Mouse (Mus musculus): Measurements from ENCODE around the gene Slc22a14. TPM values are rescaled to one million over a fixed set of nuclear protein-coding genes. Genes with fewer than 3 reads are reported as not detected.

Gene Slc22a14
- polyA plus RNA-seq (2017; shearing (Covaris generic)): not detected

GRCm38 (mm10) chr9:119365284-119365683 lies at the start of gene Slc22a14:
Gene Slc22a14, minus strand, starts transcription at chr9:119365553.

DNA sequence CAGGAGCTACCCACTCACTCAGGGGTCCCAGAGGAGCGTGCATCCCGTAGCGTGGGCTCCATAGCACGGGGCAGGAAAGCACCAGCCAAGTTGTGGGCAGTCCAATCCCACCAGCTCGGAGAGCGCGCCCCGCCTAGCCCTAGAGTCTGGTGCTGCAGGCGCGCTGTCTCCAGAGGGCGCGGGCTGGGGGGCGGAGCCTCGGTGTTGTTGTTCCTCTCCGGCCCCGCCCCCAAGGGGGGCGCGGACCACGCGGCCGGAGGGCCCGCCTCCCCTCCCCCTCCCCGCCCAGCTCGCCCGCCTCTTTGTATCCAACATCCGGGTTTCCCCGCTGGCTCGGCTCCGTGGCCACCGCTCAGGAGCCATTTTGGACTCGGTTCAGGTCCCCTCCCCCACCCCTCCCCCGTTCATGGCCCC lies 36.5 kb upstream of the Slc22a14 start, which contains the start of gene Acvr2b:
Gene Acvr2b (plus strand): TSS at position 318 of the 414 bp plus-strand sequence.

GRCm38 (mm10) chr9:119357331-119358057 lies 7.9 kb downstream of the Slc22a14 start, which contains the start of gene Xylb:
Gene Xylb, plus strand, starts transcription at chr9:119357381.

DNA sequence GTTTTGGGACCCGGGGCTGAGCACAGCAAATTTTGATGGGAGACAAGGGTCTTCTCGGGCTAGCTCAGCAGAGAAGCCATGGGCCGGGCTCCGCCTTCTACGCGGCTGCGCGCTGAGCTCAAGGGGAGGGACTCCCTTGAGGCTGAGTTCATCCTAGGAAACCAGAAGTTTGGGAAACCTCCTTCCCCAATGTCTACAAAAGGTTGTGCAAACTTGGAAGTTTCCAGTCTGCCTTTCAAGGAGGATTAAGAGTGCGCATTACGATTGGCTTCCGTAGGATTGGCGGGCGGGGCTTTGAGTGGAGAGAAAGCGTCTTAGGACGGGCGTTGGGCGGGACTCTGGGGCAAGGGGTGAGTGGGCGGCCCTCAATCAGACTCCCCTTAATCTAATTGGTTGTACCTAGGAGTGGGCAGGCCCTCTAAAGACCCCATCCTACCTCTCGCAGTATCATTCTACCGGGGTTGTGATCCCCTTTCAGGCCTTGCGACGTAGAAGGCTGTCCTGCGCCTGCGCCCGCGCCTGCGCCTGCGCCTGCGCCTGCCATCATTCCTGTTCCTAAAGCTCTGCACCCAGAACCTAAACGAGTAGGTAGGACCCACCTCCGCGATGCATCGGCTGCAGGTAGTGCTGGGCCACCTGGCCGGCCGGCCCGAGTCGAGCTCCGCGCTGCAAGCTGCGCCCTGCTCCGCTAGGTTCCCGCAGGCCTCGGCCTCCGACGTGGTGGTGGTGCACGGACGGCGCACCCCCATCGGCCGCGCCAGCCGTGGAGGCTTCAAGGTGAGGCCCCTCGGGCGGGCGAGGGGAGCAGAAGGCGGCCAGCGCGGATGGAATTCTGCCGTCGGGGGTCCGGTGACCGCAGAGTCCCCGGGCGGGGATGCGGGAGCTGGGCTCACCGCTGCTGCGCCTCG lies 24.2 kb downstream of the Slc22a14 start, which contains the start of gene Myd88:
Gene Myd88 (minus strand): TSS at position 503 of the 908 bp plus-strand sequence.

GRCm38 (mm10) chr9:119339558-119340211 lies 25.7 kb downstream of the Slc22a14 start, which contains the start of gene Acaa1a:
Gene Acaa1a, plus strand, starts transcription at chr9:119339676.

DNA sequence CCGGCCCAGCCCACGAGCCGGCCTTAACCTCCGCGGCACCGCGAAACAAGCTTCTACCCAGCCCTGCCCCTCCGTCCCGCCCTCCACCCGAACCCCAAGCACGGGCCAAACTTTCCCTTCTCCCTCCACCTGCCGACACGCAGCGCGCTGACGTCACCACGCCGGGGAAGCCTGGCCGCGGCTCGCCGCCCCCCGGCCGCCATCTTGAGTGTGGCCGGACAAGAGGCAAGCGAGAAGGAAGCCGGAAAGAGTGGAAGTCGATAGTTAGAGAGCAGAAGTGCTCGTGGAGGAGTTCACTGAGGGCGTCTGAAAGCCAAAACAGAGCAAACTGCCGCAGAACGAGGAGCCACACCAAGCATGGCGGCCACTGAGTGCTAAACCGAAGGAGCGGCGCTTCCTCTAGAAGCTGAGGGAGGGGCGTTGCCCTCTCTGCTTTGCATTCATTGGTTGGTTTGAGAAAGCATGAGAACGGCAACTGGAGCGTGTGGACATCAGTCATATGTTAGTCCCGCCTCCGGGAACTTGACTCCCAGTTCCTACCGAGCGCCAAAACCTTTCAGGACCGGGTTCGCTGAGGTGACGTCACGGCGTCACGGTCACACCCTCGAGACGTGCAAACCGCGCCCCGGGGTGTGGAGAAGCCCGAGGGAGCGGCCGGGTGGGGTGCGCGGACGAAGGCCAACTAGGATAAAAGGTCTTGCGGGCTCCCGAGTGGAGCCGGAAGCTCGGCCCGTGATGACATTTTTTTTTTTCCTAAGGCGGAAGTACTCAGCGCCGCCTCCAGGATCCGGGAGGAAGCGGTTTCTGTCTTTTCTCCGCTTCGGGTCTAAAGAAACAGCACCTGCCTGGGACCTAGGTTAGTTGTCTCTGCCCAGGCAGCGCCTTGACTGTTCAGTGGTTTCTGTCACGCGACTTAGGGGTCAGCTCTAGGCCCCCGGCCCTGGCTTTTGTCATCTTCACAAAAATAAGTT lies 42.8 kb downstream of the Slc22a14 start, which contains the start of gene Oxsr1:
Gene Oxsr1 (minus strand): TSS at position 139 of the 971 bp plus-strand sequence.

GRCm38 (mm10) chr9:119208998-119209397 lies 156.4 kb downstream of the Slc22a14 start, which contains the start of gene Slc22a13:
Gene Slc22a13, minus strand, starts transcription at chr9:119209098.

GRCm38 (mm10) chr9:119158861-119159260 lies 206.5 kb downstream of the Slc22a14 start, which contains the start of gene Gm47289:
Gene Gm47289, plus strand, starts transcription at chr9:119159161.

DNA sequence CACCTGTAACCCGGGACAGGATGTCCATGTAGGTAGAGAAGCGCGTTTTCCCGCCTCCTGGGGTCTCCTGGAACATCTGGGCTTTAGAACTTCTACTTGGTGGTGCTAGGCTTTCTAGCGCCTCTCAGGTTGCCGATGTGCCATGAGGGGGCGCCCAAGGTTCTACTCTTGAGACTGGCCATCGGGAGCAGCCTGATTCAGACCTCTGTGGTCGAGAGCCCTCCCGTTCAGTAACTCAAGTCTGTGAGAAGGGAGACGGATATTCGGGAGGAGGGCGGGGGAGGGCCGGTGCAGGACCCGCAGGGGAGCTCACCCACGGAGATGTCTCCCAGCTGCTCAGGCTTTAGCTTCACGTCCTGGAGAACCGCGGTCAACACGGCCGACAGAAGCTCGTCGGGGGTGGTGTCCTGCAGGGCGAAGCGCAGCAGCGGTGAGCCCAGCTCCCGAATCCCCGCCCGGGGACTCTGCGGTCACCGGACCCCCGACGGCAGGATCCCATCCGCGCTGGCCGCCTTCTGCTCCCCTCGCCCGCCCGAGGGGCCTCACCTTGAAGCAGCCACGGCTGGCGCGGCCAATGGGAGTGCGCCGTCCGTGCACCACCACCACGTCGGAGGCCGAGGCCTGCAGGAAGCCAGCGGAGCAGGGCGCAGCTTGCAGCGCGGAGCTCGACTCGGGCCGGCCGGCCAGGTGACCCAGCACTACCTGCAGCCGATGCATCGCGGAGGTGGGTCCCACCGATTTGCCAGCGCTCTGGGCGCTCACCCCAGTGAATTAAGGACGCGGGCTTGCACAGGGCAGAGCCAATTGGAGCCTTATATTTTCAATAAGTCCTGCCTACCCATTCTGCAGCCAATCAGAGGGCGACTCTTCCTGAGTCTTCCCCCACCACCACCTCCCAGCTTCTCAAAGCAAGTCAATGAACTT lies 208.8 kb downstream of the Slc22a14 start, which contains the start of gene Acaa1b:
Gene Acaa1b (minus strand): TSS at position 816 of the 924 bp plus-strand sequence.

Other genes with a start within 250 kb of the Slc22a14 start
- not detected for gene Acaa1b, start 208.5 kb downstream of the Slc22a14 start, polyA plus RNA-seq (2017; shearing (Covaris generic))
- gene Gm47289, start 206.4 kb downstream of the Slc22a14 start, polyA plus RNA-seq (2017; shearing (Covaris generic)): not detected
- not detected for gene Slc22a13, start 156.5 kb downstream of the Slc22a14 start, polyA plus RNA-seq (2017; shearing (Covaris generic))
- gene Oxsr1, start 43.1 kb downstream of the Slc22a14 start, polyA plus RNA-seq (2017; shearing (Covaris generic)): 26.5 TPM
- 85.9 TPM for gene Acaa1a, start 25.9 kb downstream of the Slc22a14 start, polyA plus RNA-seq (2017; shearing (Covaris generic))
- 56.9 TPM for gene Myd88, start 24.1 kb downstream of the Slc22a14 start, polyA plus RNA-seq (2017; shearing (Covaris generic))
- 0.53 TPM for gene Xylb, start 8.2 kb downstream of the Slc22a14 start, polyA plus RNA-seq (2017; shearing (Covaris generic))
- gene Acvr2b, start 36.6 kb upstream of the Slc22a14 start, polyA plus RNA-seq (2017; shearing (Covaris generic)): not detected
- 10.0 TPM for gene Exog, start 79.4 kb upstream of the Slc22a14 start, polyA plus RNA-seq (2017; shearing (Covaris generic))
- not detected for gene Scn5a, start 213.5 kb upstream of the Slc22a14 start, polyA plus RNA-seq (2017; shearing (Covaris generic))

Data from naive thymus-derived CD4-positive, alpha-beta T cell, adult 5 months (primary cell).